Mouse (Mus musculus): ENCODE measurements around the gene Gucy2d.

- TF ChIP-seq CTCF (IDR thresholded peaks at IDR 0.05; ENCODE audit: insufficient read depth, low read depth, low read length) (no peak), POLR2A (IDR thresholded peaks at IDR 0.05; ENCODE audit: insufficient read depth, low read depth, low read length) (no peak)
These were observed 50.7 kb downstream of the Gucy2d start for GRCm38 (mm10) chr7:98490911-98491310.
